23 mouse cellular contexts compared by ENCODE assay signal in the genomic region with DNA sequence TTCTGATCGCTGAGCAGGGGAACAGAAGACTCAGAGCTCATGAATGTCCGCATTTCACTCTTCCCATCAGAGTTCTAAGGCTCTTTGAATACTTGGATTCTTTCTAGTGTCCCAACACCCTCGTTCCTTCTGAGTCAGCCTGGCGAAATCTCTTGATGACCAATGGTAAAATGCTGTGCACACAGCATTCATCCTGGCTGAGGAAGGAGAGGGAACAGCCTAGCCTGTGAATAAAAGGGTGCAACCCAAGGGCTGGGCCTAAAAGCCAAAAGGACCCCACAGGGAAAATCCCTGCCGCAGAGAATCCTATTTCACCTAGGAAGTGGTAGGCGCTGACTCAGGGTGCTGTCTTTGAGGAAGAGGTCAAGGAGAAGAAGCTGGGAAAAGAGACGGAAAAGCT. TPM values are rescaled to one million over a fixed set of nuclear protein-coding genes. Genes with fewer than 3 reads are reported as not detected.
DNase-seq lines count a peak whose midpoint lies in the region; ATAC-seq and TF ChIP-seq lines count a peak whose summit lies in the region.
"Had no signal": no experiment of that assay in that cellular context is flagged by ENCODE, and none has a peak within 500 bp of the region (broad histone marks: within the 10 kb centered on the region; RNA-seq: fewer than 3 reads in every experiment).

No protein-coding gene starts in this region.

- DNase-seq in hindbrain, embryonic 14.5 days (ENCODE audit: low spot score), result no peak
- DNase-seq in midbrain, embryonic 14.5 days, result no peak
- DNase-seq in NIH3T3 (ENCODE audit: low read depth), result peak; percentile 74
- DNase-seq in adrenal gland, postnatal 10 days, result no peak
- DNase-seq in liver, postnatal 0 days, result no peak
- DNase-seq: cerebellum, adult 11 months; cerebellum, adult 9-11 months; gastrocnemius, adult 2 months; heart, postnatal 36 days; kidney, adult 8-10 months; kidney, postnatal 10 days; lung, adult 18-20 months; lung, postnatal 10 days; right cerebral cortex, postnatal 4 days; thymus, postnatal 25 days had no signal

- no peaks in the 10 kb centered on the region for H3K9me3 ChIP-seq in hindbrain, embryonic 14.5 days (ENCODE audit: control insufficient read depth, low read length)
- no peaks in the 10 kb centered on the region for H3K9me3 ChIP-seq in hindbrain, embryonic 12.5 days (replicated peaks)
- H3K9me3 ChIP-seq in midbrain, embryonic 15.5 days, result no peaks in the 10 kb centered on the region
- H3K9me3 ChIP-seq in midbrain, embryonic 14.5 days (ENCODE audit: control insufficient read depth, low read length), result no peaks in the 10 kb centered on the region
- H3K9me3 ChIP-seq in liver, postnatal 0 days (ENCODE audit: low read length), result no peaks in the 10 kb centered on the region
- H3K9me3 ChIP-seq: heart, embryonic 15.5 days; limb, embryonic 12.5 days; midbrain, embryonic 10.5 days; neural tube, embryonic 13.5 days had no signal

- WGBS in hindbrain, embryonic 14.5 days, result 70% methylated on average over 7 of the region's 7 CpGs
- 77% methylated on average over 7 of the region's 7 CpGs for WGBS in hindbrain, embryonic 12.5 days
- WGBS in midbrain, embryonic 15.5 days, result 74% methylated on average over 7 of the region's 7 CpGs
- WGBS in midbrain, embryonic 14.5 days, result 77% methylated on average over 7 of the region's 7 CpGs
- 74% methylated on average over 7 of the region's 7 CpGs for WGBS in liver, postnatal 0 days (ENCODE audit: insufficient replicate concordance)

- no peaks in the 10 kb centered on the region for H3K4me1 ChIP-seq in hindbrain, embryonic 14.5 days (replicated peaks; ENCODE audit: control insufficient read depth, insufficient read depth, low read length)
- no peaks in the 10 kb centered on the region for H3K4me1 ChIP-seq in hindbrain, embryonic 12.5 days
- no peaks in the 10 kb centered on the region for H3K4me1 ChIP-seq in midbrain, embryonic 15.5 days
- no peaks in the 10 kb centered on the region for H3K4me1 ChIP-seq in midbrain, embryonic 14.5 days (ENCODE audit: control insufficient read depth, insufficient read depth, low read length)
- peaks cover 8% of the 10 kb centered on the region for H3K4me1 ChIP-seq in liver, postnatal 0 days (ENCODE audit: insufficient read depth)
- H3K4me1 ChIP-seq: heart, embryonic 15.5 days; limb, embryonic 12.5 days; neural tube, embryonic 13.5 days had no signal

- no peaks in the 10 kb centered on the region for H3K36me3 ChIP-seq in hindbrain, embryonic 14.5 days (replicated peaks; ENCODE audit: control insufficient read depth, insufficient read depth)
- no peaks in the 10 kb centered on the region for H3K36me3 ChIP-seq in hindbrain, embryonic 12.5 days
- H3K36me3 ChIP-seq in midbrain, embryonic 15.5 days (replicated peaks), result no peaks in the 10 kb centered on the region
- no peaks in the 10 kb centered on the region for H3K36me3 ChIP-seq in midbrain, embryonic 14.5 days (ENCODE audit: control insufficient read depth, insufficient read depth, low read length)
- no peaks in the 10 kb centered on the region for H3K36me3 ChIP-seq in liver, postnatal 0 days (replicated peaks; ENCODE audit: insufficient read depth, low read length)
- H3K36me3 ChIP-seq: heart, embryonic 15.5 days; limb, embryonic 12.5 days; midbrain, embryonic 10.5 days; neural tube, embryonic 13.5 days had no signal

- no peak overlapping the region for H3K4me2 ChIP-seq in hindbrain, embryonic 14.5 days (replicated peaks)
- H3K4me2 ChIP-seq in hindbrain, embryonic 12.5 days (replicated peaks), result no peak overlapping the region
- H3K4me2 ChIP-seq in midbrain, embryonic 15.5 days, result no peak overlapping the region
- no peak overlapping the region for H3K4me2 ChIP-seq in midbrain, embryonic 14.5 days (ENCODE audit: low read length)
- no peak overlapping the region for H3K4me2 ChIP-seq in liver, postnatal 0 days (ENCODE audit: low read depth, low read length)
- H3K4me2 ChIP-seq: heart, embryonic 15.5 days; limb, embryonic 12.5 days; liver, embryonic 11.5 days; neural tube, embryonic 13.5 days had no signal

- no peak for TF ChIP-seq CTCF in liver, postnatal 0 days (IDR thresholded peaks at IDR 0.05; ENCODE audit: low read depth)

- no peak overlapping the region for H3K9ac ChIP-seq in hindbrain, embryonic 14.5 days
- no peak overlapping the region for H3K9ac ChIP-seq in hindbrain, embryonic 12.5 days
- no peak overlapping the region for H3K9ac ChIP-seq in midbrain, embryonic 15.5 days
- H3K9ac ChIP-seq in midbrain, embryonic 14.5 days (replicated peaks; ENCODE audit: low read length), result no peak overlapping the region
- H3K9ac ChIP-seq in liver, postnatal 0 days (replicated peaks), result no peak overlapping the region
- H3K9ac ChIP-seq: heart, embryonic 15.5 days; limb, embryonic 12.5 days; neural tube, embryonic 13.5 days had no signal

- TF ChIP-seq EP300 in liver, postnatal 0 days (IDR thresholded peaks at IDR 0.05; ENCODE audit: low read depth), result no peak

- no peak overlapping the region for H3K4me3 ChIP-seq in hindbrain, embryonic 14.5 days (replicated peaks; ENCODE audit: low read length)
- no peak overlapping the region for H3K4me3 ChIP-seq in hindbrain, embryonic 12.5 days
- no peak overlapping the region for H3K4me3 ChIP-seq in midbrain, embryonic 15.5 days
- H3K4me3 ChIP-seq in midbrain, embryonic 14.5 days (replicated peaks; ENCODE audit: low read depth, low read length), result no peak overlapping the region
- no peak overlapping the region for H3K4me3 ChIP-seq in liver, postnatal 0 days (ENCODE audit: low read depth, low read length)
- H3K4me3 ChIP-seq: gastrocnemius, adult 2 months; heart, embryonic 15.5 days; limb, embryonic 12.5 days; midbrain, embryonic 10.5 days; neural tube, embryonic 13.5 days had no signal

- H3K27me3 ChIP-seq in hindbrain, embryonic 14.5 days (ENCODE audit: control insufficient read depth, insufficient read depth, low read length), result no peaks in the 10 kb centered on the region
- no peaks in the 10 kb centered on the region; the same call in 1 of the 2 replicates for H3K27me3 ChIP-seq in hindbrain, embryonic 12.5 days
- no peaks in the 10 kb centered on the region for H3K27me3 ChIP-seq in midbrain, embryonic 15.5 days (replicated peaks)
- H3K27me3 ChIP-seq in midbrain, embryonic 14.5 days (ENCODE audit: control insufficient read depth, insufficient read depth, low read length), result no peaks in the 10 kb centered on the region
- no peaks in the 10 kb centered on the region for H3K27me3 ChIP-seq in liver, postnatal 0 days (ENCODE audit: insufficient read depth, low read length)
- H3K27me3 ChIP-seq: limb, embryonic 12.5 days; neural tube, embryonic 13.5 days had no signal

- 0 out of 2 replicates have a peak overlapping the region, but pooled peaks have one; percentile 5 for H3K27ac ChIP-seq in hindbrain, embryonic 14.5 days
- no peak overlapping the region for H3K27ac ChIP-seq in hindbrain, embryonic 12.5 days
- H3K27ac ChIP-seq in midbrain, embryonic 15.5 days, result 0 out of 2 replicates have a peak overlapping the region, but pooled peaks have one; percentile 28
- no peak overlapping the region for H3K27ac ChIP-seq in midbrain, embryonic 14.5 days (replicated peaks; ENCODE audit: low read depth, low read length)
- H3K27ac ChIP-seq in liver, postnatal 0 days (ENCODE audit: low read depth), result no peak overlapping the region
- H3K27ac ChIP-seq: gastrocnemius, adult 2 months; heart, embryonic 15.5 days; limb, embryonic 12.5 days; midbrain, embryonic 10.5 days; neural tube, embryonic 13.5 days had no signal

- no peak for ATAC-seq in hindbrain, embryonic 14.5 days (ENCODE audit: low FRiP score)
- ATAC-seq in hindbrain, embryonic 12.5 days (ENCODE audit: low FRiP score), result no peak
- ATAC-seq in midbrain, embryonic 15.5 days (replicated peaks), result no peak
- no peak for ATAC-seq in midbrain, embryonic 14.5 days (ENCODE audit: low FRiP score, low TSS enrichment)
- no peak for ATAC-seq in liver, postnatal 0 days

RNA-seq across cellular contexts. Expression of gene Rabggta, which starts 8.1 kb away (rescaled TPM):
- polyA plus RNA-seq in hindbrain, embryonic 14.5 days (2014; fragmentation: Nextera tagmentation; extraction: Ambion mirVana), result 46.2 and 48.8 TPM in 2 replicates
- polyA plus RNA-seq in hindbrain, embryonic 12.5 days (2016; fragmentation: Nextera tagmentation; extraction: Ambion mirVana), result 36.6 and 38.1 TPM in 2 replicates
- 56.7 and 61.4 TPM in 2 replicates for polyA plus RNA-seq in midbrain, embryonic 15.5 days (2015; fragmentation: Nextera tagmentation; extraction: Ambion mirVana)
- 39.4 and 48.5 TPM in 2 replicates for polyA plus RNA-seq in midbrain, embryonic 14.5 days (2014; fragmentation: Nextera tagmentation; extraction: Ambion mirVana)
- total RNA-seq in adrenal gland, postnatal 10 days (2021), result 10 to 100 TPM; 16.8 to 21.5 TPM
- polyA plus RNA-seq in liver, postnatal 0 days (2015; fragmentation: Nextera tagmentation; extraction: Ambion mirVana), result 18.5 and 21.2 TPM in 2 replicates

RNA-seq across cellular contexts. Expression of gene Dhrs1, which starts 15.4 kb away (rescaled TPM):
- 70.8 and 72.3 TPM in 2 replicates for polyA plus RNA-seq in hindbrain, embryonic 14.5 days (2014; fragmentation: Nextera tagmentation; extraction: Ambion mirVana)
- 73.2 and 75.0 TPM in 2 replicates for polyA plus RNA-seq in hindbrain, embryonic 12.5 days (2016; fragmentation: Nextera tagmentation; extraction: Ambion mirVana)
- 61.6 and 68.7 TPM in 2 replicates for polyA plus RNA-seq in midbrain, embryonic 15.5 days (2015; fragmentation: Nextera tagmentation; extraction: Ambion mirVana)
- 60.1 and 65.1 TPM in 2 replicates for polyA plus RNA-seq in midbrain, embryonic 14.5 days (2014; fragmentation: Nextera tagmentation; extraction: Ambion mirVana)
- 10 to 100 TPM; 77.4 to 82.0 TPM for total RNA-seq in adrenal gland, postnatal 10 days (2021)
- polyA plus RNA-seq in liver, postnatal 0 days (2015; fragmentation: Nextera tagmentation; extraction: Ambion mirVana), result 98.6 and 103 TPM in 2 replicates

RNA-seq across cellular contexts. Expression of gene Nop9, which starts 15.4 kb away (rescaled TPM):
- polyA plus RNA-seq in hindbrain, embryonic 14.5 days (2014; fragmentation: Nextera tagmentation; extraction: Ambion mirVana), result 31.4 and 33.0 TPM in 2 replicates
- polyA plus RNA-seq in hindbrain, embryonic 12.5 days (2016; fragmentation: Nextera tagmentation; extraction: Ambion mirVana), result 42.0 and 47.5 TPM in 2 replicates
- 28.7 and 31.8 TPM in 2 replicates for polyA plus RNA-seq in midbrain, embryonic 15.5 days (2015; fragmentation: Nextera tagmentation; extraction: Ambion mirVana)
- polyA plus RNA-seq in midbrain, embryonic 14.5 days (2014; fragmentation: Nextera tagmentation; extraction: Ambion mirVana), result 25.0 and 31.2 TPM in 2 replicates
- 10 to 100 TPM; 17.1 to 18.9 TPM for total RNA-seq in adrenal gland, postnatal 10 days (2021)
- polyA plus RNA-seq in liver, postnatal 0 days (2015; fragmentation: Nextera tagmentation; extraction: Ambion mirVana), result 13.2 and 14.5 TPM in 2 replicates

RNA-seq across cellular contexts. Expression of gene Tgm1, which starts 16.4 kb away (rescaled TPM):
- polyA plus RNA-seq in hindbrain, embryonic 14.5 days (2014; fragmentation: Nextera tagmentation; extraction: Ambion mirVana), result 0.14 and 0.25 TPM in 2 replicates
- 0.48 and 0.90 TPM in 2 replicates for polyA plus RNA-seq in hindbrain, embryonic 12.5 days (2016; fragmentation: Nextera tagmentation; extraction: Ambion mirVana)
- 0.20 and 0.27 TPM in 2 replicates for polyA plus RNA-seq in midbrain, embryonic 15.5 days (2015; fragmentation: Nextera tagmentation; extraction: Ambion mirVana)
- 0.14 and 0.36 TPM in 2 replicates for polyA plus RNA-seq in midbrain, embryonic 14.5 days (2014; fragmentation: Nextera tagmentation; extraction: Ambion mirVana)
- 1 to 10 TPM; 1.3 to 2.0 TPM for total RNA-seq in adrenal gland, postnatal 10 days (2021)
- 3.6 and 4.7 TPM in 2 replicates for polyA plus RNA-seq in liver, postnatal 0 days (2015; fragmentation: Nextera tagmentation; extraction: Ambion mirVana)
- total RNA-seq: layer of hippocampus, adult 18-20 months had no signal

RNA-seq across cellular contexts. Expression of gene Cideb, which starts 28.1 kb away (rescaled TPM):
- polyA plus RNA-seq in hindbrain, embryonic 14.5 days (2014; fragmentation: Nextera tagmentation; extraction: Ambion mirVana), result not detected in 2 replicates
- polyA plus RNA-seq in hindbrain, embryonic 12.5 days (2016; fragmentation: Nextera tagmentation; extraction: Ambion mirVana), result 0.36 and 0.56 TPM in 2 replicates
- 0.25 and 0.66 TPM in 2 replicates for polyA plus RNA-seq in midbrain, embryonic 15.5 days (2015; fragmentation: Nextera tagmentation; extraction: Ambion mirVana)
- 0.18 and 0.19 TPM in 2 replicates for polyA plus RNA-seq in midbrain, embryonic 14.5 days (2014; fragmentation: Nextera tagmentation; extraction: Ambion mirVana)
- 10 to 100 TPM; 14.2 to 23.3 TPM for total RNA-seq in adrenal gland, postnatal 10 days (2021)
- 191 and 192 TPM in 2 replicates for polyA plus RNA-seq in liver, postnatal 0 days (2015; fragmentation: Nextera tagmentation; extraction: Ambion mirVana)
- total RNA-seq: gastrocnemius, adult 2 months had no signal
- polyA plus RNA-seq: limb, embryonic 12.5 days had no signal

Comparison
In these comparisons a context has a peak if more than half of its experiments do, and no peak if none do; other contexts are left out.
1. H3K27ac ChIP-seq: peak in hindbrain, embryonic 14.5 days (single experiment) and midbrain, embryonic 15.5 days (single experiment); none in hindbrain, embryonic 12.5 days (single experiment), midbrain, embryonic 14.5 days (single experiment) and liver, postnatal 0 days (single experiment).